Mouse (Mus musculus) layer of hippocampus, postnatal 10 days (tissue): ENCODE measurements at regions not wholly inside any gene's neighbourhood (a gene's known extent, or its start where the extent isn't known, plus 50 kb on each side); places are given as distances from the start of the nearest gene placed in this dataset.

Source experiments
- DNase-seq, 2 experiments: peaks; one replicate each; pipeline ENCODE4 v3.0.0; 2021; ENCODE audit warnings: low spot score in 2 of 2

GRCm38 (mm10) chr10:12059728-12060127 lies 716.5 kb downstream of the Epm2a start:
- DNase-seq = no peak

- DNase-seq = no peak
Observed at GRCm38 (mm10) chr10:12061069-12061861, 718.1 kb downstream of the Epm2a start.

- DNase-seq = no peak
Observed at GRCm38 (mm10) chr10:12062302-12062701, 719.1 kb downstream of the Epm2a start.

GRCm38 (mm10) chr10:12083961-12084360 lies 740.8 kb downstream of the Epm2a start:
- no peak for DNase-seq

GRCm38 (mm10) chr10:12092521-12092920 lies 749.3 kb downstream of the Epm2a start:
- no peak for DNase-seq

GRCm38 (mm10) chr10:12096678-12097077 lies 753.5 kb downstream of the Epm2a start:
- DNase-seq = no peak

- DNase-seq = peak; percentile 13 to 25
Observed at GRCm38 (mm10) chr10:12107001-12107418, 762.2 kb downstream of the Utrn start.

GRCm38 (mm10) chr10:12111720-12112119 lies 757.4 kb downstream of the Utrn start:
- DNase-seq = no peak

- no peak for DNase-seq
Observed at GRCm38 (mm10) chr10:12115767-12116166, 753.4 kb downstream of the Utrn start.

GRCm38 (mm10) chr10:12116662-12117303 lies 752.4 kb downstream of the Utrn start:
- DNase-seq = no peak

GRCm38 (mm10) chr10:12124272-12124671 lies 744.9 kb downstream of the Utrn start:
- no peak for DNase-seq

- DNase-seq = no peak
Observed at GRCm38 (mm10) chr10:12129486-12129885, 739.7 kb downstream of the Utrn start.

- DNase-seq = no peak
Observed at GRCm38 (mm10) chr10:12144691-12145090, 724.5 kb downstream of the Utrn start.

GRCm38 (mm10) chr10:12146942-12147537 lies 722.1 kb downstream of the Utrn start:
- no peak for DNase-seq

- no peak for DNase-seq
Observed at GRCm38 (mm10) chr10:12170243-12170642, 698.9 kb downstream of the Utrn start.

GRCm38 (mm10) chr10:12174200-12174818 lies 694.9 kb downstream of the Utrn start:
- DNase-seq = no peak

- no peak for DNase-seq
Observed at GRCm38 (mm10) chr10:12175141-12175540, 694.0 kb downstream of the Utrn start.

- DNase-seq = no peak
Observed at GRCm38 (mm10) chr10:12177482-12177881, 691.7 kb downstream of the Utrn start.

GRCm38 (mm10) chr10:12180965-12181364 lies 688.2 kb downstream of the Utrn start:
- no peak for DNase-seq

- no peak for DNase-seq
Observed at GRCm38 (mm10) chr10:12186918-12187639, 682.1 kb downstream of the Utrn start.

GRCm38 (mm10) chr10:12187669-12188342 lies 681.4 kb downstream of the Utrn start:
- DNase-seq = no peak
